Comparison of ENCODE assay signal across 9 mouse cellular contexts in genomic region chr14:54640946-54641304, GRCm38 (mm10). TPM values are rescaled to one million over a fixed set of nuclear protein-coding genes. Genes with fewer than 3 reads are reported as not detected.
DNase-seq lines count a peak whose midpoint lies in the region; ATAC-seq and TF ChIP-seq lines count a peak whose summit lies in the region.
"Had no signal": no experiment of that assay in that cellular context is flagged by ENCODE, and none has a peak within 500 bp of the region (broad histone marks: within the 10 kb centered on the region; RNA-seq: fewer than 3 reads in every experiment).

Gene Gm17606 (plus strand): TSS chr14:54640952.

- H3K9ac ChIP-seq in kidney, postnatal 0 days (ENCODE audit: low read depth, low read length) = peak within 1 kb of the TSS; percentile 78
- peak within 1 kb of the TSS; percentile 94 for H3K9ac ChIP-seq in hindbrain, embryonic 16.5 days (ENCODE audit: low read depth, low read length)
- peak within 1 kb of the TSS; percentile 100 for H3K9ac ChIP-seq in midbrain, embryonic 16.5 days (ENCODE audit: low read depth, low read length)

- H3K4me2 ChIP-seq in kidney, postnatal 0 days (ENCODE audit: low read length) = peak within 1 kb of the TSS; percentile 99
- peak within 1 kb of the TSS; percentile 91 for H3K4me2 ChIP-seq in hindbrain, embryonic 16.5 days (ENCODE audit: low read length)
- peak within 1 kb of the TSS; percentile 63 for H3K4me2 ChIP-seq in midbrain, embryonic 16.5 days (ENCODE audit: low read length)

- peak within 1 kb of the TSS; percentile 60; the same call in 1 of the 2 replicates for H3K27ac ChIP-seq in kidney, postnatal 0 days
- peak within 1 kb of the TSS; percentile 95 for H3K27ac ChIP-seq in embryonic facial prominence, embryonic 10.5 days (replicated peaks)
- peak within 1 kb of the TSS; percentile 80 for H3K27ac ChIP-seq in hindbrain, embryonic 16.5 days (ENCODE audit: low read depth, low read length)
- H3K27ac ChIP-seq in midbrain, embryonic 16.5 days (ENCODE audit: low read length) = peak within 1 kb of the TSS; percentile 93

- no peak for ATAC-seq in kidney, postnatal 0 days (replicated peaks; ENCODE audit: low FRiP score, low read depth)
- ATAC-seq in hindbrain, embryonic 16.5 days = no peak; the same call in 1 of the 2 replicates
- ATAC-seq in midbrain, embryonic 16.5 days = peak; percentile 25; the same call in 1 of the 2 replicates

- H3K36me3 ChIP-seq in kidney, postnatal 0 days (ENCODE audit: insufficient read depth, low read length) = peaks cover 41% of the 10 kb centered on the region
- H3K36me3 ChIP-seq in embryonic facial prominence, embryonic 10.5 days (replicated peaks) = peaks cover 77% of the 10 kb centered on the region
- H3K36me3 ChIP-seq in hindbrain, embryonic 16.5 days (ENCODE audit: control insufficient read depth, insufficient read depth, low read length) = peaks cover 47% of the 10 kb centered on the region
- peaks cover 43% of the 10 kb centered on the region for H3K36me3 ChIP-seq in midbrain, embryonic 16.5 days (ENCODE audit: control insufficient read depth, insufficient read depth, low read length)

- no peak for TF ChIP-seq CTCF in kidney, postnatal 0 days (IDR thresholded peaks at IDR 0.05; ENCODE audit: low read depth)

- peak within 1 kb of the TSS; percentile 66 for H3K4me3 ChIP-seq in kidney, postnatal 0 days (replicated peaks; ENCODE audit: low read depth, low read length)
- H3K4me3 ChIP-seq in embryonic facial prominence, embryonic 10.5 days = peak within 1 kb of the TSS; percentile 88
- H3K4me3 ChIP-seq in hindbrain, embryonic 16.5 days (ENCODE audit: low read length) = peak within 1 kb of the TSS; percentile 82
- H3K4me3 ChIP-seq in midbrain, embryonic 16.5 days (ENCODE audit: low read depth, low read length) = peak within 1 kb of the TSS; percentile 82

- no peaks in the 10 kb centered on the region for H3K27me3 ChIP-seq in kidney, postnatal 0 days (ENCODE audit: insufficient read depth, low read length)
- H3K27me3 ChIP-seq in embryonic facial prominence, embryonic 10.5 days (replicated peaks; ENCODE audit: low read depth, poor library complexity, severe bottlenecking) = no peaks in the 10 kb centered on the region
- no peaks in the 10 kb centered on the region for H3K27me3 ChIP-seq in hindbrain, embryonic 16.5 days (replicated peaks; ENCODE audit: control insufficient read depth, insufficient read depth, low read length)
- H3K27me3 ChIP-seq in midbrain, embryonic 16.5 days (ENCODE audit: control insufficient read depth, insufficient read depth, low read depth, low read length) = no peaks in the 10 kb centered on the region

- no peaks in the 10 kb centered on the region; the same call in 1 of the 2 replicates for H3K4me1 ChIP-seq in kidney, postnatal 0 days (replicated peaks; ENCODE audit: insufficient read depth, low read length)
- H3K4me1 ChIP-seq in embryonic facial prominence, embryonic 10.5 days = peaks cover 35% of the 10 kb centered on the region
- H3K4me1 ChIP-seq in hindbrain, embryonic 16.5 days (ENCODE audit: control insufficient read depth, insufficient read depth, low read depth, low read length) = peaks cover 10% of the 10 kb centered on the region
- H3K4me1 ChIP-seq in midbrain, embryonic 16.5 days (ENCODE audit: control insufficient read depth, insufficient read depth, low read length) = peaks cover 18% of the 10 kb centered on the region

- WGBS in kidney, postnatal 0 days = 0% methylated on average over 18 of the region's 28 CpGs
- under 1% methylated on average over 28 of the region's 28 CpGs for WGBS in embryonic facial prominence, embryonic 10.5 days
- WGBS in hindbrain, embryonic 16.5 days = 0% methylated on average over 12 of the region's 28 CpGs
- WGBS in midbrain, embryonic 16.5 days = under 1% methylated on average over 23 of the region's 28 CpGs

- intact Hi-C loops in left cerebral cortex, postnatal 14 days (cut with DNase I) = loop anchor here (5.0 kb wide), 2 partner anchors 114 to 414 kb away; no protein-coding TSS in a partner anchor

- no peaks in the 10 kb centered on the region for H3K9me3 ChIP-seq in kidney, postnatal 0 days (replicated peaks; ENCODE audit: low read length)
- H3K9me3 ChIP-seq in embryonic facial prominence, embryonic 10.5 days = no peaks in the 10 kb centered on the region
- H3K9me3 ChIP-seq in hindbrain, embryonic 16.5 days (ENCODE audit: control insufficient read depth, low read length) = no peaks in the 10 kb centered on the region
- H3K9me3 ChIP-seq in midbrain, embryonic 16.5 days (replicated peaks; ENCODE audit: control insufficient read depth, low read length, poor library complexity, severe bottlenecking) = no peaks in the 10 kb centered on the region

- peak; percentile 22 for DNase-seq in kidney, postnatal 0 days (ENCODE audit: low spot score)
- no peak for DNase-seq in kidney, postnatal 36 days
- no peak for DNase-seq in embryonic facial prominence, embryonic 10.5 days (ENCODE audit: low spot score)
- no peak for DNase-seq in frontal cortex, postnatal 36 days (ENCODE audit: low spot score in 2 of 2)
- DNase-seq in layer of hippocampus, adult 11-12 months (ENCODE audit: low spot score) = no peak
- no peak for DNase-seq in left cerebral cortex, postnatal 14 days (ENCODE audit: low spot score in 2 of 2)

RNA-seq across cellular contexts. Expression of gene Gm17606, which starts in this region (rescaled TPM):
- polyA plus RNA-seq in kidney, postnatal 0 days (2015; fragmentation: Nextera tagmentation; extraction: Ambion mirVana) = not detected in 2 replicates
- not detected in 2 replicates for polyA plus RNA-seq in embryonic facial prominence, embryonic 10.5 days (2016; fragmentation: Nextera tagmentation; extraction: Ambion mirVana)
- not detected in 2 replicates for polyA plus RNA-seq in hindbrain, embryonic 16.5 days (2015; fragmentation: Nextera tagmentation; extraction: Ambion mirVana)
- not detected in 2 replicates for polyA plus RNA-seq in midbrain, embryonic 16.5 days (2015; fragmentation: Nextera tagmentation; extraction: Ambion mirVana)
- total RNA-seq in left cerebral cortex, postnatal 14 days (2021) = not detected
- polyA plus RNA-seq: gonadal fat pad, adult 2 months had no signal

Comparison
In these comparisons a context has a peak if more than half of its experiments do, and no peak if none do; other contexts are left out.
1. Peak in DNase-seq, H3K4me3 ChIP-seq, H3K27ac ChIP-seq, H3K9ac ChIP-seq and H3K4me2 ChIP-seq in kidney, postnatal 0 days; RNA of the gene not detected or under 1 TPM.
2. Peak in ATAC-seq, H3K4me3 ChIP-seq, H3K27ac ChIP-seq, H3K9ac ChIP-seq and H3K4me2 ChIP-seq in midbrain, embryonic 16.5 days; RNA of the gene not detected or under 1 TPM.